Mouse (Mus musculus) ES-E14 (cell line): ENCODE results near the gene Gm26938. TPM values are rescaled to one million over a fixed set of nuclear protein-coding genes. Genes with fewer than 3 reads are reported as not detected.
A peak's percentile ranks its signal among the peaks of the same experiment; 100 is the strongest.

Source experiments
- DNase-seq: peaks from one replicate; pipeline ENCODE4 v3.0.0-alpha.2; 2013; ENCODE audit warnings: low read depth, low spot score
- H3K27ac ChIP-seq: 2 replicates; pipeline ENCODE4 v1.5.1; 2012; ENCODE audit warnings: low read depth, mild to moderate bottlenecking, low read length, moderate library complexity, mixed read lengths; ENCODE audit not compliant: poor library complexity, insufficient read depth, severe bottlenecking
- H3K36me3 ChIP-seq: 2 replicates; pipeline ENCODE4 v1.6.1; 2012; ENCODE audit warnings: mild to moderate bottlenecking, low read length, moderate library complexity, mixed read lengths; ENCODE audit not compliant: control insufficient read depth, poor library complexity, insufficient read depth, severe bottlenecking
- H3K4me1 ChIP-seq, 2 experiments: fragments of 150-350 bp in 1 of 2; sonication (generic) in 1 of 2; 2 replicates each; pipeline ENCODE4 v1.6.1; 2012; ENCODE audit warnings: low read length in 2 of 2, mild to moderate bottlenecking in 1 of 2, mixed read lengths in 1 of 2; ENCODE audit not compliant: control insufficient read depth in 2 of 2, insufficient read depth in 2 of 2, poor library complexity in 1 of 2
- H3K4me3 ChIP-seq, 2 experiments: fragments of 150-350 bp in 1 of 2; sonication (generic) in 1 of 2; 2 replicates each; pipeline ENCODE4 v1.5.1; 2012; ENCODE audit warnings: low read length in 2 of 2, low read depth in 1 of 2, mild to moderate bottlenecking in 1 of 2, mixed read lengths in 1 of 2; ENCODE audit not compliant: insufficient read depth in 1 of 2, poor library complexity in 1 of 2, severe bottlenecking in 1 of 2
- H3K9ac ChIP-seq: 2 replicates; pipeline ENCODE4 v1.6.1; 2012; ENCODE audit warnings: low read depth, mild to moderate bottlenecking, low read length, mixed read lengths; ENCODE audit not compliant: poor library complexity, insufficient read depth, severe bottlenecking
- H3K9me3 ChIP-seq: fragments of 150-350 bp; sonication (generic); 2 replicates; pipeline ENCODE4 v1.6.1; 2012; ENCODE audit warnings: low read depth, mild to moderate bottlenecking, low read length; ENCODE audit not compliant: control insufficient read depth, insufficient read depth
- CHD2 ChIP-seq: IDR thresholded peaks from 2 replicates; pipeline ENCODE4 v1.6.1; 2014; ENCODE audit warnings: mild to moderate bottlenecking, low read depth, low read length, inconsistent platforms
- HCFC1 ChIP-seq: IDR thresholded peaks from 2 replicates; pipeline ENCODE4 v1.6.1; 2012; ENCODE audit warnings: low read length, inconsistent platforms, borderline replicate concordance; ENCODE audit not compliant: insufficient read depth
- MAFK ChIP-seq: IDR thresholded peaks from 2 replicates; pipeline ENCODE4 v1.6.1; 2014; ENCODE audit warnings: mild to moderate bottlenecking, low read depth, low read length, inconsistent platforms; ENCODE audit not compliant: insufficient read depth
- ZC3H11A ChIP-seq: IDR thresholded peaks from 2 replicates; pipeline ENCODE4 v1.6.1; 2012; ENCODE audit warnings: low read depth, mild to moderate bottlenecking, inconsistent platforms, low read length, borderline replicate concordance
- ZNF384 ChIP-seq: IDR thresholded peaks from 2 replicates; pipeline ENCODE4 v1.6.1; 2012; ENCODE audit warnings: low read depth, low read length, inconsistent platforms
- in situ Hi-C, 2 experiments: fragments of 600-800 bp; cut with MboI; formaldehyde crosslinking; loops; one replicate each; pipeline ENCODE4 v1.15.1; 2025; ENCODE audit warnings: low sequenced_read_pairs in 2 of 2, inconsistent platforms in 1 of 2; ENCODE audit not compliant: unreplicated experiment in 2 of 2
- total RNA-seq: library from RNA; depleted of rRNA; stranded (reverse); fragments of 300-350 nt; gene quantifications from 2 replicates; pipeline ENCODE4 v1.2.3, GENCODE M21; 2012; rRNA removed

The Gm26938 gene
- not detected in 2 replicates for total RNA-seq

GRCm38 (mm10) chr5:139826357-139827055, at the start of gene Gm26938, which contains the start of gene Psmg3:
Gene Gm26938 (minus strand): TSS chr5:139826407.
Gene Psmg3 (minus strand): TSS chr5:139826885.
- Histone ChIP-seq H3K9me3 (no peaks in the 10 kb centered on the region), H3K36me3 (peaks cover 15% of the 10 kb centered on the region), H3K4me1 (peaks cover 0 to 3% of the 10 kb centered on the region in 2 experiments; a peak in 1 of 4 replicates), H3K4me3 (peak within 1 kb of the TSS; percentile 96 to 99), H3K27ac (peak within 1 kb of the TSS; percentile 59; the same call in 1 of the 2 replicates), H3K9ac (peak within 1 kb of the TSS; percentile 97)
- DNase-seq, result peak; percentile 71
- in situ Hi-C loops, result loop anchor here (25.0 kb wide), 2 partner anchors 461 to 586 kb away; partner anchors contain the start of gene Eif3b (in 2 of the 2)
- TF ChIP-seq CHD2 (no peak), HCFC1 (peak; percentile 89)

GRCm38 (mm10) chr5:139871526-139871925, 45.3 kb upstream of the Gm26938 start:
- Histone ChIP-seq H3K4me3 (no peak overlapping the region), H3K9me3 (no peaks in the 10 kb centered on the region), H3K9ac (no peak overlapping the region), H3K4me1 (peaks cover 0 to 10% of the 10 kb centered on the region in 2 experiments; a peak in 2 of 4 replicates), H3K36me3 (no peaks in the 10 kb centered on the region), H3K27ac (no peak overlapping the region)
- no peak for TF ChIP-seq MAFK
- no peak for TF ChIP-seq ZC3H11A
- no peak for TF ChIP-seq HCFC1
- in situ Hi-C loops, result no loop called here
- DNase-seq, result no peak

- in situ Hi-C loops, result no loop called here
- Histone ChIP-seq H3K4me1 (peaks cover 0 to 10% of the 10 kb centered on the region in 2 experiments; a peak in 2 of 4 replicates), H3K9me3 (no peaks in the 10 kb centered on the region), H3K36me3 (no peaks in the 10 kb centered on the region), H3K27ac (no peak overlapping the region), H3K4me3 (no peak overlapping the region), H3K9ac (no peak overlapping the region)
- TF ChIP-seq MAFK (no peak), HCFC1 (no peak), ZNF384 (no peak), ZC3H11A (no peak), CHD2 (no peak)
- no peak for DNase-seq
These were observed 44.7 kb upstream of the Gm26938 start for GRCm38 (mm10) chr5:139870886-139871285.

- no peaks in the 10 kb centered on the region; a peak in 1 of 4 replicates for H3K4me1 ChIP-seq
- DNase-seq, result no peak
- TF ChIP-seq CHD2 (no peak), MAFK (no peak), ZC3H11A (no peak), ZNF384 (no peak), HCFC1 (no peak)
- no peak overlapping the region for H3K27ac ChIP-seq
- no peak overlapping the region for H3K9ac ChIP-seq
- H3K36me3 ChIP-seq, result no peaks in the 10 kb centered on the region
- H3K4me3 ChIP-seq, result no peak overlapping the region
- H3K9me3 ChIP-seq, result no peaks in the 10 kb centered on the region
- in situ Hi-C loops, result no loop called here
These were observed 36.6 kb upstream of the Gm26938 start for GRCm38 (mm10) chr5:139862759-139863158.
